Mouse (Mus musculus): ENCODE measurements around the gene Cdk11b. TPM values are rescaled to one million over a fixed set of nuclear protein-coding genes. Genes with fewer than 3 reads are reported as not detected.
A peak's percentile ranks its signal among the peaks of the same experiment; 100 is the strongest.

The Cdk11b gene
- total and polyA plus RNA-seq, 3 experiments: 15.6 to 82.0 (median 26.6) TPM

DNA sequence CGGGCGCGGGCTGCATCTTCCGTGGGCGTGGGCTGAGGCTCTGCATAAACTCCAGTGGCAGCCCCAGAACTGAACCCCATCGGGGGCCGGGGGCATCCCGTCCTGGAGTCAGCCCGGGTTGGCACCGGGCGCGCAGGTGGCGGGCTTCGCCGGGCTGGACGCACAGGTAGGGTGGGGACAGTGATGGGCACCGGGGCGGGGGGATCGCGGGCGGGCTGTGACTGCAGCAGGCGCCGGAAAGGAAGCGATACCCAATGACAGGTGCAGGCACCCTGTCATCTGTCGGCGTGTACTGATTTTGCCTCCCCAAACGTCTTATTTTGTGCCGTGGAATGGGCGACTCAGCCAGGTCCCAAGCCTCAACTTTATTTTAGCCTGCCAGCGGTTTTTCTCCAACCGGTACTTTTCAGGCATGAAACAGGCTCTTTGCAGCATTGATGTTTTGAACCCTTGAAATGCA is 22.6 kb upstream of the Cdk11b start:
- dilution Hi-C loops (cut with MboI; ENCODE audit: extremely low pct_ligation_motif_present, extremely low pct_unique_long_range_greater_than_20kb, low sequenced_read_pairs) (no loop called here), in situ Hi-C loops (cut with MboI; ENCODE audit: low pct_ligation_motif_present, low pct_unique_long_range_greater_than_20kb, low sequenced_read_pairs) (no loop called here)
- Histone ChIP-seq H3K4me3 (replicated peaks in 1 of 3; ENCODE audit: low read depth in 2 of 3, low read length in 2 of 3, poor library complexity in 1 of 3) (peak overlapping the region; percentile 61 to 93 (median 88)), H3K27me3 (replicated peaks) (no peaks in the 10 kb centered on the region), H3K79me2 (replicated peaks; ENCODE audit: control insufficient read depth, extremely low read depth, insufficient read depth, poor library complexity, severe bottlenecking) (peaks cover 24% of the 10 kb centered on the region), H3K4me2 (ENCODE audit: insufficient read depth, low read depth, poor library complexity, severe bottlenecking) (peak overlapping the region; percentile 86), H3K36me3 (replicated peaks in 1 of 2; ENCODE audit: control insufficient read depth in 1 of 2, insufficient read depth in 1 of 2, low read length in 1 of 2) (peaks cover 3 to 36% of the 10 kb centered on the region in 2 experiments), H3K9ac (ENCODE audit: insufficient read depth, low read depth) (peak overlapping the region; percentile 86), H3K9me3 (replicated peaks; ENCODE audit: low read length) (no peaks in the 10 kb centered on the region), H3K27ac (ENCODE audit: insufficient read depth, low read depth) (peak overlapping the region; percentile 99), H3K4me1 (ENCODE audit: control insufficient read depth in 1 of 2, insufficient read depth in 2 of 2) (peaks cover 0 to 45% of the 10 kb centered on the region in 2 experiments; a peak in 2 of 4 replicates)
- TF ChIP-seq HCFC1 (IDR thresholded peaks at IDR 0.05; ENCODE audit: low read depth, low read length) (no peak), ZMIZ1 (IDR thresholded peaks at IDR 0.05; ENCODE audit: low read depth, low read length) (no peak), NELFE (IDR thresholded peaks at IDR 0.05; ENCODE audit: low read depth, low read length) (no peak), GABPA (IDR thresholded peaks at IDR 0.05; ENCODE audit: insufficient replicate concordance, low read depth, low read length) (no peak), ZNF384 (IDR thresholded peaks at IDR 0.05; ENCODE audit: low read depth, low read length) (no peak), ETS1 (conservative IDR thresholded peaks at IDR 0.05; ENCODE audit: low read depth, low read length) (no peak), ZC3H11A (IDR thresholded peaks at IDR 0.05; ENCODE audit: low read depth, low read length) (no peak), MEF2A (IDR thresholded peaks at IDR 0.05; ENCODE audit: borderline replicate concordance, low read depth, low read length) (no peak)
- peak; percentile 38 for DNase-seq (ENCODE audit: extremely low read depth)

- DNase-seq (ENCODE audit: extremely low read depth): no peak
- Histone ChIP-seq H3K27me3 (replicated peaks) (no peaks in the 10 kb centered on the region), H3K36me3 (replicated peaks in 1 of 2; ENCODE audit: control insufficient read depth in 1 of 2, insufficient read depth in 1 of 2, low read length in 1 of 2) (peaks cover 3 to 42% of the 10 kb centered on the region in 2 experiments), H3K4me2 (ENCODE audit: insufficient read depth, low read depth, poor library complexity, severe bottlenecking) (peak overlapping the region; percentile 86), H3K9me3 (replicated peaks; ENCODE audit: low read length) (no peaks in the 10 kb centered on the region), H3K27ac (ENCODE audit: insufficient read depth, low read depth) (no peak overlapping the region), H3K4me1 (ENCODE audit: control insufficient read depth in 1 of 2, insufficient read depth in 2 of 2) (peaks cover 0 to 42% of the 10 kb centered on the region in 2 experiments; a peak in 2 of 4 replicates), H3K79me2 (replicated peaks; ENCODE audit: control insufficient read depth, extremely low read depth, insufficient read depth, poor library complexity, severe bottlenecking) (peaks cover 24% of the 10 kb centered on the region), H3K9ac (ENCODE audit: insufficient read depth, low read depth) (peak overlapping the region; percentile 86), H3K4me3 (replicated peaks in 1 of 3; ENCODE audit: low read depth in 2 of 3, low read length in 2 of 3, poor library complexity in 1 of 3) (peak overlapping the region in 2 of 3 experiments; percentile 61 to 88)
- in situ Hi-C loops (cut with MboI; ENCODE audit: low pct_ligation_motif_present, low pct_unique_long_range_greater_than_20kb, low sequenced_read_pairs) (no loop called here), dilution Hi-C loops (cut with MboI; ENCODE audit: extremely low pct_ligation_motif_present, extremely low pct_unique_long_range_greater_than_20kb, low sequenced_read_pairs) (no loop called here)
- no peak for TF ChIP-seq NELFE (IDR thresholded peaks at IDR 0.05; ENCODE audit: low read depth, low read length)
- no peak for TF ChIP-seq SMC3 (IDR thresholded peaks at IDR 0.05; ENCODE audit: low read depth, low read length)
- TF ChIP-seq POLR2AphosphoS2 (IDR thresholded peaks at IDR 0.05; ENCODE audit: low read depth, low read length): no peak
- TF ChIP-seq ETS1 (conservative IDR thresholded peaks at IDR 0.05; ENCODE audit: low read depth, low read length): no peak
- no peak for TF ChIP-seq ZKSCAN1 (IDR thresholded peaks at IDR 0.05; ENCODE audit: borderline replicate concordance, low read depth, low read length)
- TF ChIP-seq EP300 (IDR thresholded peaks at IDR 0.05; ENCODE audit: low read length): no peak
These were observed 21.9 kb upstream of the Cdk11b start for GRCm38 (mm10) chr4:155602753-155603152.

DNA sequence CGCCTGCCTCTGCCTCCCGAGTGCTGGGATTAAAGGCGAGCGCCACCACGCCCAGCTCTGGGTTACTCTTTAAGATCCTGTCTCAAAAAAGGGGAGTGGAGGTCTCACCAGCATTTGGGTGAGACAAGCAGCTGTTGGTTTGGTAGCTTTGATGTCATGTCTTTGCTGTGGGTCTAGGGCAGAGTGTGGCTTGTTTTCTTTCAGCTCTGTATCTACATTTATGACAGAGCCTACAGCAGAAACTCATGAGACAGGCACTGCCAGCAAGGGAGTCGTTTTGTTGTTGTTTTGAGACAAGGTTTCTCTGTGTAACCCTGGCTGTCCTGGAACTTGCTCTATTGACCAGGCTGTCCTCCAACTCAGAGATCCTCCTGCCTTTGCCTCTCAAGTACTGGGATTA is 20.9 kb upstream of the Cdk11b start:
- no peak for DNase-seq (ENCODE audit: extremely low read depth)
- dilution Hi-C loops (cut with MboI; ENCODE audit: extremely low pct_ligation_motif_present, extremely low pct_unique_long_range_greater_than_20kb, low sequenced_read_pairs): no loop called here

More for the DNA sequence above, 20.9 kb upstream of the Cdk11b start:
- Histone ChIP-seq H3K4me3 (replicated peaks in 1 of 3; ENCODE audit: low read depth in 2 of 3, low read length in 2 of 3, poor library complexity in 1 of 3) (no peak overlapping the region), H3K9ac (ENCODE audit: insufficient read depth, low read depth) (no peak overlapping the region), H3K27me3 (replicated peaks) (no peaks in the 10 kb centered on the region), H3K4me2 (ENCODE audit: insufficient read depth, low read depth, poor library complexity, severe bottlenecking) (no peak overlapping the region), H3K79me2 (replicated peaks; ENCODE audit: control insufficient read depth, extremely low read depth, insufficient read depth, poor library complexity, severe bottlenecking) (peaks cover 24% of the 10 kb centered on the region), H3K4me1 (ENCODE audit: control insufficient read depth in 1 of 2, insufficient read depth in 2 of 2) (peaks cover 0 to 38% of the 10 kb centered on the region in 2 experiments; a peak in 2 of 4 replicates), H3K9me3 (replicated peaks; ENCODE audit: low read length) (no peaks in the 10 kb centered on the region), H3K36me3 (replicated peaks in 1 of 2; ENCODE audit: control insufficient read depth in 1 of 2, insufficient read depth in 1 of 2, low read length in 1 of 2) (peaks cover 3 to 48% of the 10 kb centered on the region in 2 experiments), H3K27ac (ENCODE audit: insufficient read depth, low read depth) (no peak overlapping the region)
- TF ChIP-seq USF2 (conservative IDR thresholded peaks at IDR 0.05; ENCODE audit: low read depth, low read length) (no peak), EP300 (IDR thresholded peaks at IDR 0.05; ENCODE audit: low read length) (no peak), POLR2A (IDR thresholded peaks at IDR 0.05; ENCODE audit: low read depth, low read length) (no peak), MAX (IDR thresholded peaks at IDR 0.05; ENCODE audit: low read length) (no peak), TBP (conservative IDR thresholded peaks at IDR 0.05; ENCODE audit: low read depth, low read length) (no peak), CTCF (conservative IDR thresholded peaks at IDR 0.05 in 1 of 2, IDR thresholded peaks at IDR 0.05 in 1 of 2; ENCODE audit: low read depth in 2 of 2, low read length in 2 of 2) (no peak), RCOR1 (conservative IDR thresholded peaks at IDR 0.05; ENCODE audit: low read depth, low read length) (no peak), JUN (IDR thresholded peaks at IDR 0.05; ENCODE audit: insufficient read depth, low read depth, low read length) (no peak), MAFK (IDR thresholded peaks at IDR 0.05; ENCODE audit: insufficient replicate concordance, low read length) (no peak), TCF12 (IDR thresholded peaks at IDR 0.05; ENCODE audit: low read depth, low read length) (no peak)
- in situ Hi-C loops (cut with MboI; ENCODE audit: low pct_ligation_motif_present, low pct_unique_long_range_greater_than_20kb, low sequenced_read_pairs): no loop called here

Measured in CH12.LX (cell line).